In genomic region chr2:51907538-51908110, GRCm38 (mm10) we compare ENCODE assay signal across 25 mouse cellular contexts. TPM values are rescaled to one million over a fixed set of nuclear protein-coding genes. Genes with fewer than 3 reads are reported as not detected.
DNase-seq lines count a peak whose midpoint lies in the region; ATAC-seq lines count a peak whose summit lies in the region.
"Had no signal": no experiment of that assay in that cellular context is flagged by ENCODE, and none has a peak within 500 bp of the region (broad histone marks: within the 10 kb centered on the region; RNA-seq: fewer than 3 reads in every experiment).

No protein-coding gene starts in this region.

- H3K4me1 ChIP-seq in heart, embryonic 11.5 days (ENCODE audit: control insufficient read depth, insufficient read depth, low read length), result peaks cover 3% of the 10 kb centered on the region; the same call in 1 of the 2 replicates
- H3K4me1 ChIP-seq in midbrain, embryonic 11.5 days (ENCODE audit: control insufficient read depth, insufficient read depth, low read length), result no peaks in the 10 kb centered on the region
- no peaks in the 10 kb centered on the region for H3K4me1 ChIP-seq in midbrain, embryonic 16.5 days (ENCODE audit: control insufficient read depth, insufficient read depth, low read length)
- H3K4me1 ChIP-seq: hindbrain, embryonic 15.5 days; liver, embryonic 12.5 days had no signal

- no peak for ATAC-seq in heart, embryonic 11.5 days (replicated peaks; ENCODE audit: insufficient number of reproducible peaks, low FRiP score, low TSS enrichment)
- no peak for ATAC-seq in midbrain, embryonic 11.5 days (ENCODE audit: low FRiP score)
- no peak for ATAC-seq in midbrain, embryonic 16.5 days
- peak; percentile 68 to 79 for ATAC-seq in hematopoietic stem cell, adult 5-6 weeks (replicated peaks in 1 of 2; ENCODE audit: insufficient read depth in 1 of 2, low FRiP score in 2 of 2, low TSS enrichment in 1 of 2, low read depth in 1 of 2, poor library complexity in 2 of 2, severe bottlenecking in 2 of 2)
- ATAC-seq in megakaryocyte progenitor cell, adult 5-6 weeks (replicated peaks; ENCODE audit: poor library complexity), result peak; percentile 31; the same call in 1 of the 2 replicates
- ATAC-seq: forebrain, embryonic 14.5 days; inflammation-experienced regulatory T-cells, adult 6 months; liver, embryonic 12.5 days; liver, postnatal 0 days had no signal

- H3K36me3 ChIP-seq in heart, embryonic 11.5 days (ENCODE audit: control insufficient read depth, insufficient read depth, low read length), result no peaks in the 10 kb centered on the region
- H3K36me3 ChIP-seq in midbrain, embryonic 11.5 days (ENCODE audit: control insufficient read depth, insufficient read depth, low read length), result no peaks in the 10 kb centered on the region
- H3K36me3 ChIP-seq in midbrain, embryonic 16.5 days (ENCODE audit: control insufficient read depth, insufficient read depth, low read length), result no peaks in the 10 kb centered on the region
- H3K36me3 ChIP-seq: heart, embryonic 10.5 days; hindbrain, embryonic 15.5 days; liver, embryonic 12.5 days had no signal

- H3K4me2 ChIP-seq in heart, embryonic 11.5 days, result no peak overlapping the region
- no peak overlapping the region for H3K4me2 ChIP-seq in midbrain, embryonic 11.5 days
- H3K4me2 ChIP-seq in midbrain, embryonic 16.5 days (ENCODE audit: low read length), result no peak overlapping the region
- H3K4me2 ChIP-seq: hindbrain, embryonic 15.5 days; liver, embryonic 12.5 days had no signal

- 66% methylated on average over 4 of the region's 4 CpGs for WGBS in heart, embryonic 11.5 days (ENCODE audit: insufficient replicate concordance)
- WGBS in midbrain, embryonic 11.5 days, result 35% methylated on average over 4 of the region's 4 CpGs
- WGBS in midbrain, embryonic 16.5 days, result 40% methylated on average over 4 of the region's 4 CpGs

- H3K9me3 ChIP-seq in heart, embryonic 11.5 days (replicated peaks; ENCODE audit: control insufficient read depth, low read length), result no peaks in the 10 kb centered on the region
- H3K9me3 ChIP-seq in midbrain, embryonic 11.5 days (ENCODE audit: control insufficient read depth, low read length), result no peaks in the 10 kb centered on the region
- H3K9me3 ChIP-seq in midbrain, embryonic 16.5 days (replicated peaks; ENCODE audit: control insufficient read depth, low read length, poor library complexity, severe bottlenecking), result no peaks in the 10 kb centered on the region
- H3K9me3 ChIP-seq: heart, embryonic 10.5 days; hindbrain, embryonic 15.5 days; liver, embryonic 12.5 days; megakaryocyte, embryonic 14.5 days had no signal

- no peak overlapping the region for H3K27ac ChIP-seq in heart, embryonic 11.5 days (ENCODE audit: low read depth, low read length)
- H3K27ac ChIP-seq in midbrain, embryonic 11.5 days (ENCODE audit: low read depth, low read length), result no peak overlapping the region
- no peak overlapping the region for H3K27ac ChIP-seq in midbrain, embryonic 16.5 days (ENCODE audit: low read length)
- H3K27ac ChIP-seq: gastrocnemius, adult 2 months; heart, embryonic 10.5 days; hindbrain, embryonic 15.5 days; layer of hippocampus, adult 2 months; liver, embryonic 12.5 days had no signal

- no peaks in the 10 kb centered on the region for H3K27me3 ChIP-seq in heart, embryonic 11.5 days (ENCODE audit: control insufficient read depth, insufficient read depth, low read length)
- no peaks in the 10 kb centered on the region for H3K27me3 ChIP-seq in midbrain, embryonic 11.5 days (ENCODE audit: control insufficient read depth, insufficient read depth, low read length)
- H3K27me3 ChIP-seq in midbrain, embryonic 16.5 days (ENCODE audit: control insufficient read depth, insufficient read depth, low read depth, low read length), result no peaks in the 10 kb centered on the region
- H3K27me3 ChIP-seq: hindbrain, embryonic 15.5 days; liver, embryonic 12.5 days; megakaryocyte, embryonic 14.5 days had no signal

- no peak overlapping the region for H3K4me3 ChIP-seq in heart, embryonic 11.5 days (ENCODE audit: low read depth, low read length)
- no peak overlapping the region for H3K4me3 ChIP-seq in midbrain, embryonic 11.5 days (ENCODE audit: low read depth, low read length)
- H3K4me3 ChIP-seq in midbrain, embryonic 16.5 days (ENCODE audit: low read depth, low read length), result no peak overlapping the region
- H3K4me3 ChIP-seq: gastrocnemius, adult 2 months; heart, embryonic 10.5 days; hindbrain, embryonic 15.5 days; layer of hippocampus, adult 2 months; liver, embryonic 12.5 days; megakaryocyte, embryonic 14.5 days had no signal

- peak; percentile 30 for DNase-seq in heart, adult 11 months
- DNase-seq in midbrain, embryonic 11.5 days (ENCODE audit: low spot score, missing footprints), result peak; percentile 61
- no peak for DNase-seq in frontal cortex, postnatal 14 days (ENCODE audit: low spot score in 2 of 2)
- no peak for DNase-seq in left cerebral cortex, adult 9 months (ENCODE audit: low spot score in 2 of 2)
- DNase-seq: adrenal gland, postnatal 25 days; cerebellum, adult 11-12 months; gastrocnemius, adult 2 months; heart, postnatal 36 days; kidney, adult 11 months; kidney, postnatal 36 days; liver, postnatal 0 days; lung, postnatal 36 days; midbrain, embryonic 14.5 days; thymus, postnatal 4 days had no signal

- H3K9ac ChIP-seq in heart, embryonic 11.5 days (ENCODE audit: low read depth, low read length), result no peak overlapping the region
- H3K9ac ChIP-seq in midbrain, embryonic 11.5 days (ENCODE audit: low read length), result no peak overlapping the region
- no peak overlapping the region for H3K9ac ChIP-seq in midbrain, embryonic 16.5 days (ENCODE audit: low read depth, low read length)
- H3K9ac ChIP-seq: hindbrain, embryonic 15.5 days; liver, embryonic 12.5 days; liver, postnatal 0 days had no signal

RNA-seq across cellular contexts. Expression of gene Rbm43, which starts 27.3 kb away (rescaled TPM):
- 11.6 and 14.4 TPM in 2 replicates for polyA plus RNA-seq in heart, embryonic 11.5 days (2014; fragmentation: Nextera tagmentation; extraction: Ambion mirVana)
- 5.7 and 6.4 TPM in 2 replicates for polyA plus RNA-seq in midbrain, embryonic 11.5 days (2014; fragmentation: Nextera tagmentation; extraction: Ambion mirVana)
- 6.5 and 9.4 TPM in 2 replicates for polyA plus RNA-seq in midbrain, embryonic 16.5 days (2015; fragmentation: Nextera tagmentation; extraction: Ambion mirVana)
- total RNA-seq in hematopoietic stem cell, adult 5-6 weeks (2017), result 56.7 and 70.0 TPM in 2 replicates
- 49.5 and 55.0 TPM in 2 replicates for total RNA-seq in megakaryocyte progenitor cell, adult 5-6 weeks (2015)
- total RNA-seq in megakaryocyte progenitor cell, adult 5-6 weeks (2017), result 27.7 and 30.1 TPM in 2 replicates

Comparison
In these comparisons a context has a peak if more than half of its experiments do, and no peak if none do; other contexts are left out.
1. DNase-seq: peak in heart, adult 11 months (single experiment) and midbrain, embryonic 11.5 days (single experiment); none in frontal cortex, postnatal 14 days (0 of 2) and left cerebral cortex, adult 9 months (0 of 2).
2. ATAC-seq: peak in hematopoietic stem cell, adult 5-6 weeks (2 of 2) and megakaryocyte progenitor cell, adult 5-6 weeks (single experiment); none in heart, embryonic 11.5 days (single experiment), midbrain, embryonic 11.5 days (single experiment) and midbrain, embryonic 16.5 days (single experiment).